Mouse (Mus musculus) right cerebral cortex, adult 18-20 months (tissue): Measurements from ENCODE around the gene Cd93.

Experiments used
- DNase-seq: peaks from one replicate; pipeline ENCODE4 v3.0.0; 2022; ENCODE audit warnings: mixed read lengths

Gene Cd93

GRCm38 (mm10) chr2:148443249-148443958 lies at the start of gene Cd93:
Gene Cd93, minus strand, starts transcription at chr2:148443563.
- DNase-seq: no peak

- no peak for DNase-seq
Measured at GRCm38 (mm10) chr2:148492108-148492507, 48.7 kb upstream of the Cd93 start.

- no peak for DNase-seq
Measured at GRCm38 (mm10) chr2:148490150-148490549, 46.8 kb upstream of the Cd93 start.

- no peak for DNase-seq
Measured at GRCm38 (mm10) chr2:148488885-148489284, 45.5 kb upstream of the Cd93 start.

- no peak for DNase-seq
Measured at GRCm38 (mm10) chr2:148485576-148485975, 42.2 kb upstream of the Cd93 start.

- no peak for DNase-seq
Measured at GRCm38 (mm10) chr2:148480376-148480775, 37.0 kb upstream of the Cd93 start.

- DNase-seq: no peak
Measured at GRCm38 (mm10) chr2:148478141-148478701, 34.9 kb upstream of the Cd93 start.

GRCm38 (mm10) chr2:148477346-148477745 lies 34.0 kb upstream of the Cd93 start:
- DNase-seq: no peak

- DNase-seq: no peak
Measured at GRCm38 (mm10) chr2:148476576-148476975, 33.2 kb upstream of the Cd93 start.

GRCm38 (mm10) chr2:148475879-148476495 lies 32.6 kb upstream of the Cd93 start:
- DNase-seq: no peak

GRCm38 (mm10) chr2:148469341-148470238 lies 26.2 kb upstream of the Cd93 start:
- DNase-seq: no peak

GRCm38 (mm10) chr2:148467921-148468440 lies 24.6 kb upstream of the Cd93 start:
- DNase-seq: no peak

- no peak for DNase-seq
Measured at GRCm38 (mm10) chr2:148455341-148455740, 12.0 kb upstream of the Cd93 start.

- no peak for DNase-seq
Measured at GRCm38 (mm10) chr2:148454014-148454542, 10.7 kb upstream of the Cd93 start.

GRCm38 (mm10) chr2:148453061-148453460 lies 9.7 kb upstream of the Cd93 start:
- DNase-seq: no peak

GRCm38 (mm10) chr2:148451498-148451897 lies 8.1 kb upstream of the Cd93 start:
- no peak for DNase-seq

GRCm38 (mm10) chr2:148450616-148451015 lies 7.3 kb upstream of the Cd93 start:
- DNase-seq: no peak

- DNase-seq: no peak
Measured at GRCm38 (mm10) chr2:148449659-148450058, 6.3 kb upstream of the Cd93 start.

- no peak for DNase-seq
Measured at GRCm38 (mm10) chr2:148446446-148446845, 3.1 kb upstream of the Cd93 start.

GRCm38 (mm10) chr2:148445616-148446015 lies 2.3 kb upstream of the Cd93 start:
- no peak for DNase-seq

- no peak for DNase-seq
Measured at GRCm38 (mm10) chr2:148444472-148444871, 1.1 kb upstream of the Cd93 start.

- DNase-seq: no peak
Measured at GRCm38 (mm10) chr2:148442710-148443109, 653 bp downstream of the Cd93 start.

- DNase-seq: no peak
Measured at GRCm38 (mm10) chr2:148442172-148442571, 1.2 kb downstream of the Cd93 start.
